In the genomic region with DNA sequence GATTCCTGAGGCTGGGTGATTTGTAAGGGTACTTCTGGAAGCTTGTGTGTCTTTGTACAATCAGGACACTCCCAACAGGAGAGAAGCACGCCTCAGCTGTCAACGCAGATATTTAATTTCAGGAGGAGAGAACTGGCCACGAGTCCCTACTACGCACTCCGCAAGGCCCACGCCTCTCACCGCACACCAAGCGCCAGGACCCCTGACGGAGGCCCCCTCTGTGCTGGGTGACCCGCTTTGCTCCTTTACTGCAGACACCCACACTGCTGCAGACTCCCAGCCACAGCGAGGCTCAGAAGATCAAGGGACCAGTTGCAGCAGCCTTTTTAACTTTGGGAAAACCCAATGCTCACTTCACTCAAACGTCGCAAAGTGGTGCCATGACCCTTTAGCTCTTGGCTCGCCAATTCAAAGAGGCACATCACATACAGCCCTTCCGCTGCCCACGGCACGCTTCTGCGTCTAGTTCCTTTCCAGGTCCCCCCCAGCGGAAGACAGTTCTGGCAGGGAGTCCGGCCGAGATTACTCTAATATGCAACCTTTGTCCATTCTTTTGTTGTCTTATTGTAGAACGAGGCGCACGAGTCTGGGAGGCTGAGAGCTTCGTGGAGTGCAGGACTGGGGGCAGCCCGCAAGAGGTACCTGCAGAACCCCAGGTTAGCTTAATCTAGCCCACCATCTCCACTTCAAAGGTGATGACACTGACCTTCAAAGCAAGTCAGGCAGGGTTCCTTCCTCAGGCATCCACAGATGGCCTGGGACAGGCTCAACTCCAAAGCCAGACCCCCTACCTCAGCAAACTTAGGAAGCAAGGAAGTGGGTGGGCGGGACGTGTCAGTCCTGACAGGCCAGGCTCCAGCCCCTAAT, we compare ENCODE assay signal across 8 mouse cellular contexts. TPM values are rescaled to one million over a fixed set of nuclear protein-coding genes. Genes with fewer than 3 reads are reported as not detected.
DNase-seq lines count a peak whose midpoint lies in the region; ATAC-seq and TF ChIP-seq lines count a peak whose summit lies in the region.

No protein-coding gene starts in this region.

- H3K9ac ChIP-seq in ES-Bruce4 (ENCODE audit: low read depth, poor library complexity, severe bottlenecking): no peak overlapping the region
- H3K9ac ChIP-seq in intestine, embryonic 15.5 days: peak overlapping the region; percentile 88
- H3K9ac ChIP-seq in midbrain, embryonic 13.5 days (replicated peaks): peak overlapping the region; percentile 86

- no peaks in the 10 kb centered on the region for H3K27me3 ChIP-seq in heart, embryonic 10.5 days (ENCODE audit: insufficient read depth, poor library complexity, severe bottlenecking)
- H3K27me3 ChIP-seq in ES-Bruce4 (ENCODE audit: control insufficient read depth, insufficient read depth, low read length, poor library complexity, severe bottlenecking): no peaks in the 10 kb centered on the region
- H3K27me3 ChIP-seq in embryonic facial prominence, embryonic 10.5 days (replicated peaks; ENCODE audit: low read depth, poor library complexity, severe bottlenecking): peaks cover 44% of the 10 kb centered on the region
- H3K27me3 ChIP-seq in intestine, embryonic 15.5 days (replicated peaks): no peaks in the 10 kb centered on the region
- peaks cover 16% of the 10 kb centered on the region for H3K27me3 ChIP-seq in midbrain, embryonic 13.5 days

- TF ChIP-seq EP300 in ES-Bruce4 (IDR thresholded peaks at IDR 0.05; ENCODE audit: insufficient read depth, low read depth, low read length): 0 out of 2 replicates have a peak, but pooled peaks have one; percentile 6

- peak overlapping the region; percentile 87 for H3K4me2 ChIP-seq in intestine, embryonic 15.5 days (replicated peaks)
- H3K4me2 ChIP-seq in midbrain, embryonic 13.5 days (replicated peaks): peak overlapping the region; percentile 97

- no peaks in the 10 kb centered on the region for H3K36me3 ChIP-seq in heart, embryonic 10.5 days
- no peaks in the 10 kb centered on the region for H3K36me3 ChIP-seq in ES-Bruce4 (ENCODE audit: control insufficient read depth, insufficient read depth, low read length, poor library complexity, severe bottlenecking)
- no peaks in the 10 kb centered on the region for H3K36me3 ChIP-seq in embryonic facial prominence, embryonic 10.5 days (replicated peaks)
- no peaks in the 10 kb centered on the region for H3K36me3 ChIP-seq in intestine, embryonic 15.5 days
- no peaks in the 10 kb centered on the region for H3K36me3 ChIP-seq in midbrain, embryonic 13.5 days

- no peak for TF ChIP-seq CTCF in ES-Bruce4 (IDR thresholded peaks at IDR 0.05; ENCODE audit: low read depth, low read length)

- no peak for TF ChIP-seq POLR2A in ES-Bruce4 (IDR thresholded peaks at IDR 0.05; ENCODE audit: insufficient read depth, low read length)

- DNase-seq in heart, embryonic 10.5 days (ENCODE audit: low spot score): no peak
- DNase-seq in heart, postnatal 14 days: no peak
- peak; percentile 57 for DNase-seq in embryonic facial prominence, embryonic 10.5 days (ENCODE audit: low spot score)
- no peak for DNase-seq in Muller cell, postnatal 12 days (ENCODE audit: inconsistent ontology term)
- DNase-seq in thymus, postnatal 14 days: no peak

- peak; percentile 26 for ATAC-seq in intestine, embryonic 15.5 days
- peak; percentile 1; the same call in 1 of the 2 replicates for ATAC-seq in midbrain, embryonic 13.5 days

- peaks cover 86% of the 10 kb centered on the region for H3K4me1 ChIP-seq in heart, embryonic 10.5 days
- H3K4me1 ChIP-seq in ES-Bruce4 (ENCODE audit: control insufficient read depth, insufficient read depth, low read length): peaks cover 5% of the 10 kb centered on the region
- H3K4me1 ChIP-seq in embryonic facial prominence, embryonic 10.5 days: peaks cover 65% of the 10 kb centered on the region
- H3K4me1 ChIP-seq in intestine, embryonic 15.5 days (replicated peaks): peaks cover 12% of the 10 kb centered on the region
- H3K4me1 ChIP-seq in midbrain, embryonic 13.5 days (replicated peaks): peaks cover 48% of the 10 kb centered on the region

- H3K9me3 ChIP-seq in heart, embryonic 10.5 days: no peaks in the 10 kb centered on the region
- no peaks in the 10 kb centered on the region for H3K9me3 ChIP-seq in ES-Bruce4 (replicated peaks; ENCODE audit: control insufficient read depth, insufficient read depth, low read length, poor library complexity, severe bottlenecking)
- no peaks in the 10 kb centered on the region for H3K9me3 ChIP-seq in embryonic facial prominence, embryonic 10.5 days
- H3K9me3 ChIP-seq in intestine, embryonic 15.5 days: no peaks in the 10 kb centered on the region
- H3K9me3 ChIP-seq in midbrain, embryonic 13.5 days: no peaks in the 10 kb centered on the region

- 26% methylated on average over 28 of the region's 28 CpGs for WGBS in heart, embryonic 10.5 days
- WGBS in embryonic facial prominence, embryonic 10.5 days: 45% methylated on average over 28 of the region's 28 CpGs
- 36% methylated on average over 28 of the region's 28 CpGs for WGBS in intestine, embryonic 15.5 days
- 50% methylated on average over 28 of the region's 28 CpGs for WGBS in midbrain, embryonic 13.5 days

- intact Hi-C loops in heart, postnatal 14 days (cut with DNase I): no loop called here

- H3K27ac ChIP-seq in heart, embryonic 10.5 days: peak overlapping the region; percentile 98
- H3K27ac ChIP-seq in ES-Bruce4 (ENCODE audit: insufficient read depth, low read length): no peak overlapping the region
- H3K27ac ChIP-seq in embryonic facial prominence, embryonic 10.5 days (replicated peaks): peak overlapping the region; percentile 95
- peak overlapping the region; percentile 68; the same call in 1 of the 2 replicates for H3K27ac ChIP-seq in intestine, embryonic 15.5 days
- H3K27ac ChIP-seq in midbrain, embryonic 13.5 days: no peak overlapping the region

- peak overlapping the region; percentile 93 for H3K4me3 ChIP-seq in heart, embryonic 10.5 days
- peak overlapping the region; percentile 93 for H3K4me3 ChIP-seq in ES-Bruce4 (ENCODE audit: low read depth, low read length)
- H3K4me3 ChIP-seq in embryonic facial prominence, embryonic 10.5 days: peak overlapping the region; percentile 89
- peak overlapping the region; percentile 91 for H3K4me3 ChIP-seq in intestine, embryonic 15.5 days (replicated peaks)
- H3K4me3 ChIP-seq in midbrain, embryonic 13.5 days (replicated peaks): peak overlapping the region; percentile 74

RNA-seq across cellular contexts. Expression of gene Smyd2, which starts 1.2 kb away (rescaled TPM):
- 129 and 183 TPM in 2 replicates for polyA plus RNA-seq in heart, embryonic 10.5 days (2016; fragmentation: Nextera tagmentation; extraction: Ambion mirVana)
- 100 to 1,000 TPM; 122 to 138 TPM for total RNA-seq in heart, postnatal 14 days (2021)
- 31.5 and 34.8 TPM in 2 replicates for polyA plus RNA-seq in ES-Bruce4 (2011; ENCODE audit: insufficient read depth, insufficient read length, low read depth, missing spikeins)
- 78.5 and 84.3 TPM in 2 replicates for polyA plus RNA-seq in embryonic facial prominence, embryonic 10.5 days (2016; fragmentation: Nextera tagmentation; extraction: Ambion mirVana)
- polyA plus RNA-seq in intestine, embryonic 15.5 days (2015; fragmentation: Nextera tagmentation; extraction: Ambion mirVana): 101 and 112 TPM in 2 replicates
- polyA plus RNA-seq in midbrain, embryonic 13.5 days (2015; fragmentation: Nextera tagmentation; extraction: Ambion mirVana): 44.2 and 45.0 TPM in 2 replicates

Comparison
In these comparisons a context has a peak if more than half of its experiments do, and no peak if none do; other contexts are left out.
1. H3K27ac ChIP-seq: peak in heart, embryonic 10.5 days (single experiment), embryonic facial prominence, embryonic 10.5 days (single experiment) and intestine, embryonic 15.5 days (single experiment); none in ES-Bruce4 (single experiment) and midbrain, embryonic 13.5 days (single experiment).
2. Peak in every context shown above with its lines, with median percentiles within 50 percentile points of each other: H3K4me3 ChIP-seq.